Mouse (Mus musculus) kidney, postnatal 25 days (tissue): ENCODE measurements around the gene Mrtfb.

Experiments used
- DNase-seq, 2 experiments: peaks; one replicate each; pipeline ENCODE4 v3.0.0; 2021; ENCODE audit warnings: mixed read lengths in 2 of 2

The Mrtfb gene

GRCm38 (mm10) chr16:13353927-13354326 is 97.6 kb downstream of the Mrtfb start:
- DNase-seq = no peak

DNA sequence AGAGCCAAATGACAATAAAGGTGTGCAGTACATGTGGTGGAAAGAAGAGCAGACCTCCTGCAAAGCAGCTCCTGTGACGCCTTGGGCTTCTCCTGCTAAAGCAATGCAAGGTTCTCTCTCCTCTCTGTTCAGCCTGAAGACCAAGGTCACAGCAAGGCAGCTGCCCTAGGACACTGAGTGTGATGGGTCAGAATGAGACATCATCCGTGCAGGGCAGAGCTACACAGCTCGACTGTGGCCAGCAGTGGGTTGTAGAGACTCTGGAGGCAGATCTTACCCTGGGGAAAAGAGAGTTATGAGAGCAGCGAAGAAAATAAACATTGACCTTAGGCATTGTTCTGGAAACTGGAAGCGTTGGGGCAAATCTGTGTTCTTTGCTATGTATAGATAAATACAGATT is 98.2 kb downstream of the Mrtfb start:
- no peak for DNase-seq

DNA sequence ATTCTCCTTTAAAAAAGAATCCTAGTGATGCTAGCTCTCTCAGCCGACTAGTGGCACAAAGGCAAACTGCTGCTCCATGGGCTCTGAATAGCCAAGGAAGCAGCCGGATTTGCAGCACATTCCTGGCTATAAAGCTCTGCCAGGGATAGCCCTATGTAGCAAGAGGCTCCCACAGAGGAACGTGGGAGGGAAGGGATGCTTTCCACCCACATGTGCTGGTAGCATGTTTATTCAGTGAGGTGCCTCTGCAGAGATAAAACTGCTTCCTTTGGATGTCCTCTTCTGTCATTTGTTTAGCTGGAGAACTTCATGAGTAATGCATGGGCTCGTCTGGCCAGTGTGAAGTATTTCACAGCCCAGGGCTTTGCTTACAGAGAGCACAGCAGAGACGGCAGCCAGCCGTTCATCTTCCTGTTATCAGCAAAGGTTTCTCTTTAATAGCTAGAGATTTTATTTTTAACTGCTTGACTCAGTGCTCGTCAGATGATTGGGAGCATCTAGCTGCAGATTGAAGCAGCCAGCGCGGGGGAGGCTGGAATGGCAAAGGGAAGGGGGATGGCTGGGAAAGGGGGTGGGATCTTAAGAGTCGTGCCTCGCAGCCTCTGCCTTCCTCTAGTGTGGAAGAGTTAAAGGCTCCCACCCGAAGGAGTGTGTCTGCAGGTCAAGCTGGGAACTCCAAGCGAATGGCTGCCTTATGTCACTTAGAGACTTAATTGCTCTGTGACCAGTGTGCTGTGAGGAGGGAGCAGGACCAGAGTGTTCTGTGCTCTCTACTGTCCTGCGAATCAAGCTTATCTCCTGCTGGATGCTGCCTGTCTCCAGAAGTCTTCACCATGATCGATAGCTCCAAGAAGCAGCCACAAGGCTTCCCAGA is 101.8 kb downstream of the Mrtfb start:
- peak; percentile 80 to 81 for DNase-seq

DNA sequence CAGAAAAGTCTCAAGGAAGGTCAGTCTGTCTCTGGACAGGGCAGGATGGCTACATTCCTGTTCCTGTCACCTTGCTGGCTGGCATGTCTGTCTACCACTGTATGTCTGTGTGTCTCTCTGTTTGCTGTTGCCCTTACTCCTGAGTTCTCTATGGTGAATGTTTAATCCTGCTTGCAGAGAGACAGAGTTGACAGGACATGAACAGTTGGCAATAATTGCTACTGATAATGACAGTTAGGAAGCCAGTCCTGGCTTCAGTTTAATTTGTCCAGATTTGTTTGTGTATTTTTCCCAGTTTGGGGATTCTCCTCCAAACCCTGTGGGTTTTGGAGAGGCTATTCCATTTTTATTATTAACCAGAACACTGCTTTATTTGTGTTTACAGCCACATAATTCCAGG is 102.5 kb downstream of the Mrtfb start:
- DNase-seq = no peak

DNA sequence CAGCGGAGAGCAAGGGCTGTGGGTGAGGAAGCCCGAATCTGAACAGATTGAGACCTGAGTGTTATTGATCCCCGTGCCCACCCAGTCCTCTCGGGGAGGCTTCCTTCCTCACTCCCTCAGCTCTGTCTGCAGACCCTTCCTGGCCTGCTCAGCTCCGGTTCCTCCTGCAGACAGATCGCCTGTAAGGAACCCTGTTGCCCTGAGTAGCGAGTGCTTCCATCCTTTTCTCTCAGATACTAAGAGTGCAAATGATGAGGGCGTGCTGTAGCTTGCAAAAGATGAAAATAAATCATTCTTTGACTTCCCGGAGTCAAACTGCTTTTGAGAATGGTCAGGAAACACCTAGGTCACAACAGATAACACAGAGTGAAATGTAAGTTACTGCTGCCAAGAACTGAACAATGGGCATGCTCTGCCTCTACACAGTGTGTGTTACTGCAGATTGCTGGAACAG is 103.2 kb downstream of the Mrtfb start:
- DNase-seq = peak; percentile 14 to 50

DNA sequence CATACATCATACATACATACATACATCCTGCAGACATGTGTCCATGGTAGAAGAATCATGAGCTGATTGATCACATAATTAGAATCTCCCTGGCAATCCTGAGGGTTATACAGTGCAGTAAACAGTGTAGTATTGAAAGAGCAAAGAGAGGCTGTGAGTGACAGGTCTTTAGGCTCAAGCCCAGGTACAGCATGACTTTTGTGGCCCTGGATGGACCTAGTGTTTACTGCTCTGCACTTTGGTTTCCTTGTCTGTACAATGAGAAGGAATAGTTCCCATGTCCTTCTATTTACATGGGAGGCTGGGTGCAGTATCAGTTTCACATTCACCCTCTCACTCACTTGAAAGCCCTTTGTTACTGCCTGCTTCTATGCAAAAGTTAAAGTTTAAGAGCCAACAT is 103.9 kb downstream of the Mrtfb start:
- DNase-seq = no peak

DNA sequence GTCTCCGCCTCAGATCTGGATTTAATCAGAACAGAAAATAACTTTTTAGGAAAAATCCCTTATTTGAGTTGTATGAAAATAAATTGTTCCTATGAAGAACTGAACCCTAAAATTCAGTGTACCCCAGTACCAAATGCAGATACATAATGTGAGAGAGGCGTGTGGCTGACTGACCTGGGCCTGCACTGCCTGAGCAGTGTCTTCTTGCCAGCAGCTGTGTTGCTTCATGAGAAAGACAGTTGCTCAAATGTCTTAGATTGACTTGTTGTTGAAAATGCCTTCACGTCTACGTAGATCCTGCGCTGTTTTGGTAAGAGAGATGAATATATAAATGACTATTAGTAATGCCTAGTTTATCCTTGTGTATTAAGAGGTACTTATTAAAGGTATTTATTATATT is 104.6 kb downstream of the Mrtfb start:
- DNase-seq = no peak

DNA sequence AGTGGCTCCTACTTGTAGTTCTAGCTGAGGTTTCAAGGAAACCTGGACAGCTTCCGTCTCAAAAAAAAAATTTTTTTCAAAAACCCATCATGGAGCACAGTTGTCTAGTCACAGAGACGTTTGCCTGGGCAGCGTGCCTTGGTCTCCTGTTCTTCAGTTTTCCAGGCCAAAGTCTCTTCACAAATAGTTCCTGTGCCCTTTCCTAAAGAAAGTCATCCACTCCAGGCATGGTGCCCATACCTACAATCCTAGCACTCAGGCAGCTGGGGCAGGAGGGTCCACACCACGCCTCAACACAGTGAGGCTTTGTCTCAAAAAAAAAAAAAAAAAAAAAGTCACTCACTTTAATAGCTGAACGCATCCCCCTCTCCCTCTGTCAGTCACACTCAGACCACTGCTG is 106.9 kb downstream of the Mrtfb start:
- DNase-seq = no peak

DNA sequence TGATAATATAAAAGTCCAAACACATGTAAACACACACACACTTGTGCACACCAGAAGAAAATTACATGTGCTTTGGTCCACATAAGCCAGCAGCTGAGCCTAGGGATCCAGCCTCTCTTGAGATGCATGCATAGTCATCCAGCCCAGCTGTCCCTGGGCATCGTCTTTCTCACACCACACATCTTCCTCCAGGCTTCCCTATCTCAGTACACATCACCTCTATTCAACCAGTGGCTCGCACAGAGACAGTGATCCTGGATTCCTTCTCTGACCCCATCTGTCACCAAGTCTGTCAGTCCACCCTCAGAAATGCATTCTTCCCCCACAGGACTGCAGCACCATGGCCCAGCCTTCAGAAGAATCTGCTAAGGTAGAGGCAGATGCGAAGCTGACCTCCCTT is 107.9 kb downstream of the Mrtfb start:
- no peak for DNase-seq

DNA sequence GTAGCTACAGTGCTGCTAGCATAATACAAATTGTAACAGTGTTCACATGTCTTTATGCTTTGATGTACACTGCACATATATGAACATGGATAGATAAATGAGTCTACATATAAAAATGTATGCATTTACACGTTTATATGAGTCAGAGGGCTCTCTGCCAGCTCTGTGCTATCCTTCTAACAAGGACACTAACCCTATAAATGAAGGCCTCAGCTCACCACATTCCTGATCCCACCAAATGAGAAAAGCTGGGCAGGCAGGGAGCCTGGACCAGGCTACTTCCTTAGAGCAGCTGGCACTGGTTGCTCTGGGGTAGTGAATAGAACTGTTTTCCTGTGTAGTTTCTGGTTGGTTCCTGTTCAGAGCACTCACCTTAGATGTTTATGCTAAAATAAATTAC is 110.0 kb downstream of the Mrtfb start:
- no peak for DNase-seq

GRCm38 (mm10) chr16:13366802-13367465 is 110.7 kb downstream of the Mrtfb start:
- DNase-seq = no peak

DNA sequence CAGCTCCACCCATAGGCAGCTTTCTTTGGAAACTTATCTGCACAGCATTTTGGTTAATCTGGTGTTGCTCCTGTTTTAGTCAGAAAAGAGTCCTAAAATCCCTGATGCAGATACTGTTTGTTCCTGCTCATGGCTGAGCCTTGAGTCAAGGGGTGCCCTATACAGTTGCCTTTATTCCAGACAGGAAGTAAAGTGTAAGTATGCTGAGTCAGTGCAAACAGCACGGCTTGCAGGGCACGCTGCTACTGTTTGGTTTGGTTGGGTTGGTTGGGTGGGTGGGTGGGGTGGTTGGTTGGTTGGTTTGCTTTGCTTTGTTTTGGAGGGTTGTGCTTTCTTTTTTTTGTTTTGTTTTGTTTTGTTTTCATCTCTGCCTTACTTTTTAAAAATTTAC is 111.2 kb downstream of the Mrtfb start:
- DNase-seq = no peak

DNA sequence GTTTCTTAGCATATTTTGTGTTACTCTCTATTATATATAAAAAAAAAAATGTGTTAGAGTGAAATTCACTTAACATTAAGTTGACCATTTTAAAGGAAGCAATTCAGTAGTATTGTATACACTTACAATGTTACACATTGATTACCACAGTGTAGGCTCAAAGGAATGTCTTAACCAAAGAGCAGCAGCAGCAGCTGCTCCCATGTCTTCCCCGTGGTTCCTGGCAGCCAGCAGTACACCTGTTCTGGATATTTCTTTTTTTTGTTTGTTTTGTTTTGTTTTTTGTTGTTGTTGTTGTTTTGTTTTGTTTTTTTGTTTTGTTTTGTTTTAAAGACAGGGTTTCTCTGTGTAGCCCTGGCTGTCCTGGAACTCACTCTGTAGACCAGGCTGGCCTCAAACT is 112.4 kb downstream of the Mrtfb start:
- DNase-seq = no peak

DNA sequence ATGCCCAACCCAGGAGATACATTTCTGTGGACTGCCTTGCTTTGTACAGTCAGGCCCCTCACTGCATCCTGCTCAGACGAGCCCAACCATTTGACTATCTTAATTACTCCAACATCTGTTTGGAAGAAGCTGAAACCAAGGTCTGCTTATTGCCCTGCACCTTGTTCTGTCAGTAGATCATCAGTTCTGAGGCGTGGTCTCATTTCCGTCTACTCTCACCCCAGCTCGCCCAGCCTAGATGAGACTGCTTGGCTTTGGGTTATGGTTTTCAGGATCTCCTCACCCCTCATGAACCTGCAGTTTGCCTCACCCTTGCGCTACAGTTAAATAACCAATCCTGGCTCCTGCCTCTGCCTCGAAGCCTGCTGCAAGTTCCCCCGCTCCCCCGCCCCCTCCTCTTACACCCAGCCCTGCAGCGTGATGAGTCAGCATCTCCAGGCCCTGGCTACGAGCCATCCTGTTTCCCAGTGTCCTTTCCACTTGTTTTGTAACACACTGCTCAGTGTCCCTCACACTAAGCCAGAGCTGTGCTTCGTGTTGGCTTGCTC is 115.5 kb downstream of the Mrtfb start:
- DNase-seq = peak; percentile 95

GRCm38 (mm10) chr16:13372899-13373533 is 116.7 kb downstream of the Mrtfb start:
- no peak for DNase-seq

DNA sequence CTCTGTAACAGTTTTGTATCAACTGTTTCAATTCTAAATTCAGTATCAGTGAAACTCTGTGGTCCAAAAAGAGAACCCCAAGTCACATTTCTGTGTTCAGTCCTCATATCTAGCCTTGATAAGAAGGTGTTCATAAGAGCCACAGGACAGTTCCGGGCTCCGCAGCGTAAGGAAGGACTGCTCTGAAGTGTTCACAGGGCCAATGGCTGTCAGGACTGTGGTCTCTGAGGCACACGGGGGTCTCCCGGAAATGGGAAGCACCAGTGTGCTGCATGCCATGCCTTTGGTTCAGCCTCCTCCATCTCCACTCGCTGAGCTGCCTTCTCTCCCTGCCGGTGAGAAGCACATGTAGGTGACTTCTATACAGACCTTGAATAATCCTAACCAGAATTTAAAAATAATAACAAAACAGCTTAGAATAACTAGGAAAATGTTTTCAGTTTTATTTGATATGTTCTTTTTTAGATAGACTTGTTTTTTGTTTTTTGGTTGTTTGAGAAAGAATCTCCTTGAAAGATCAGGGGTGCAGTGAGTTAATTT is 120.7 kb downstream of the Mrtfb start:
- DNase-seq = no peak

DNA sequence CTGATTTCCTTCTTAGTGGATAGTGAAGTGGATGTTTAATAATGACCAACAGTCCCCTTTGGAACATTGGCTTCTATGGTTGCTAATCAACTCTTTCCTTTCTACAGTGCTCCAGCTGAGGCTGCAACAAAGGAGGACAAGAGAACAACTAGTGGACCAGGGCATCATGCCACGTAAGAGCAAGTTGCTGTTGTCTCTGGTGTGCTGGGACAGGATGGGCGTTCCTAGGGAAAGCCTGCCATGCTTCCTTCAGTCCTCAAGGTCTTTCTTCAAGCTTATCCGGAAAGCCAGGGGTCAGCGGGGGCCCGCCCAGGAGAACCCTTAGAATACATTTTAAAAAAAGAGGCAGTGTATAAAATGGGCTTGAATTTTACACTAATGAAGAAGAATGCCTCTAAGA is 121.9 kb downstream of the Mrtfb start:
- peak; percentile 67 to 87 for DNase-seq

- no peak for DNase-seq
Measured at GRCm38 (mm10) chr16:13379865-13380264, 123.6 kb downstream of the Mrtfb start.

DNA sequence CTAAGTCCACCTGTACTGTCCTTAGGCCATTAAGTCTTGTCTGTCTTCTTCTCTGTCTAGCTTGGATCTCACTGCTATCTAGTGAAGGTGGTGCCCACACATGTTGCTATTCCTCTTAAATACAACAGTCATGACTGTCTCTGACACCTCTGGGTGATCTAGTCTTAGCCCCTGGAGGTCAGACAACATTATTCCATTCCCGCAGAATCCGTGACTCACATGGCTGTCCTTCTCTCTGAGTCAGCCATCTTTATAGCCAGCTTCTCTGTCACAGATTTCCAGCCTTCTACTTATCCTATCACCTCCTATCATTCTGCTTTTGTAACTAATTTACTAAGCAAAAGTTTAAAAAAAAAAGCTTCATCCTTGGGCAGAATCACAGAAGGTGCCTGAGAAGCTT is 125.5 kb downstream of the Mrtfb start:
- no peak for DNase-seq

DNA sequence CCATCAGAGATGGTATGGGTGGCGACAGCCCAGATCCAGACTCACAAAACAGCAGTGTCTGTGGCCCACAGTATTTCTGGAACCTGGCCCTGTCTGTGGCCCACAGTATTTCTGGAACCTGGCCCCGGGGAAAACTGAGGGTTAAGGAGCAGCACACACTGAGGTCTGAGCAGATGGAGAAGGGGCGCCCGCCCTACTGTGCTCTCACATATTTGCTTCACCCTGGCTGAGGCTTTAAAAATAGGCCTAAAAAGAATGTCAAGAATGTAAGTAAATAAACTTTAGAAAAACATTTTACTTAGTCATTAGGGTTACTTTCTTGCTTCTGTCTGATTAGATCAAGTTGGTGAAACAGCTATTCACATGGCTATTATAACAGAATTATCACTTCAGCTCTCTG is 131.0 kb downstream of the Mrtfb start:
- peak in 1 of 2 experiments; percentile 37 for DNase-seq

DNA sequence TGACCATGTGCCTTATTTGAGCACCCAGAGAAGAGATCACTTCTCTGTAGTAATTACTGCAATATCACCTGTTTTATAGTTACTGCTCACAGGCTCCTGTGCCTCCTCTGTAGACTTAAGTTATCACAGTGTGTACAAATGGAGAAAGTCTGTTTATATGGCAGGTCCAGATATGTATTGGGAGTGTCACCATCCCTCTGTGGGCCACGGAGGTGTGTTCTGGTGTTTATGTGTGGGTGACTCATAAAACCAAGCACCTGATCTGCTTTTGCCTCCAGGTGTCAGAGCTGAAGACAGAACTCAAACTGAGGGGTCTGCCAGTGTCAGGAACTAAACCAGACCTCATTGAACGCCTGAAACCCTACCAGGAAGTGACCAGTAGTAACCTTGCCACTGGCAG is 144.1 kb downstream of the Mrtfb start:
- no peak for DNase-seq

DNA sequence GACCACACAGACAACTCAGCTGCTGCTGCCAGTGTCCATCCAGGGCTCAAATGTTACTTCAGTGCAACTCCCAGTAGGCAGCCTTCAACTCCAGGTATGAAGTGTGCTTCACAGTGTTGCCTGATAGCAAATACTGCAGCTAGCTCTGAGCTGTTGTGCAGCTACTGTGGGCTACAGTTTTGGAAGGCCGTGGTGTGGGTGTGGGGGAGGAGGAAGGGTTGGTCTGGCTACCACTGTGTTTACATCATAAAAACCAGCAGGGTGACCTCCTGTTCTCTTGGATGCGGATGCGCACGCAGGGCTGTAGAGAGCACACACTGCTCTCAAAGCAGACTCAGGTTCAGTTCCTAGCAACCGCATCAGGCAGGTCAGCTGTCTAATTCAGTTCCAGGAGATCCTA is 145.3 kb downstream of the Mrtfb start:
- no peak for DNase-seq

DNA sequence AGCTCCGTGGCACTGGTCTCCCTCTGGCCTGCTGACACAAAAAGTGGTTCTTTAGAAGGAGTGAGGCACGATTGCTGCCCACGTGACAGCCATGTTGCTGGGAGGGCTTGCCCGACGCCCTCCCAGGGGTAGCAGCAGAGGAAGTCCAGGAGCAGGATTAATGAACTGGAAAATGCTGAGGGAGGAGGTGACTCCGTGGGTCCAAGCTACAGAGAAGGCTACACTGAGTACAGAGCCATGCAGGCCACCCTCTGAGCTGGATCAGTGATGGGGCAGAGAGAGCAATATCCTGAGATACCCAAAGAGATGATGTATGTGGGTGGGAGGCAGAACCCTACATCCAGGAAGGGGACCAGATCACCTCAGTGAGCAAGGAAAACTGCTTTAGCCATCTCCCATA is 148.4 kb downstream of the Mrtfb start:
- peak in 1 of 2 experiments; percentile 43 for DNase-seq
